Mouse (Mus musculus) neural tube, embryonic 10.5 days (tissue): Measurements from ENCODE around the gene Zmynd12.

Experiments used
- DNase-seq: peaks from one replicate; pipeline ENCODE4 v3.0.0-alpha.2; 2017; ENCODE audit warnings: low spot score; ENCODE audit errors: extremely low spot score

Gene Zmynd12

GRCm38 (mm10) chr4:119447786-119448185, 25.2 kb downstream of the Zmynd12 start:
- no peak for DNase-seq

- no peak for DNase-seq
Observed at GRCm38 (mm10) chr4:119450436-119450835, 27.8 kb downstream of the Zmynd12 start.

- DNase-seq = no peak
Observed at GRCm38 (mm10) chr4:119453128-119453527, 30.5 kb downstream of the Zmynd12 start.

- no peak for DNase-seq
Observed at GRCm38 (mm10) chr4:119453533-119453932, 30.9 kb downstream of the Zmynd12 start.

- no peak for DNase-seq
Observed at GRCm38 (mm10) chr4:119460296-119460695, 37.7 kb downstream of the Zmynd12 start.

GRCm38 (mm10) chr4:119460728-119461141, 38.1 kb downstream of the Zmynd12 start:
- no peak for DNase-seq

- DNase-seq = no peak
Observed at GRCm38 (mm10) chr4:119462457-119462856, 39.8 kb downstream of the Zmynd12 start.

GRCm38 (mm10) chr4:119462858-119463755, 40.5 kb downstream of the Zmynd12 start:
- DNase-seq = no peak

- no peak for DNase-seq
Observed at GRCm38 (mm10) chr4:119463756-119464419, 41.3 kb downstream of the Zmynd12 start.

- DNase-seq = no peak
Observed at GRCm38 (mm10) chr4:119465841-119466240, 43.2 kb downstream of the Zmynd12 start.

GRCm38 (mm10) chr4:119467720-119468380, 45.2 kb downstream of the Zmynd12 start:
- DNase-seq = no peak

- no peak for DNase-seq
Observed at GRCm38 (mm10) chr4:119472545-119472944, 49.9 kb downstream of the Zmynd12 start.

GRCm38 (mm10) chr4:119473150-119473549, 50.5 kb downstream of the Zmynd12 start:
- DNase-seq = no peak

GRCm38 (mm10) chr4:119483051-119483450, 60.4 kb downstream of the Zmynd12 start:
- no peak for DNase-seq

GRCm38 (mm10) chr4:119484882-119485281, 62.3 kb downstream of the Zmynd12 start:
- no peak for DNase-seq

GRCm38 (mm10) chr4:119489666-119490065, 67.1 kb downstream of the Zmynd12 start:
- no peak for DNase-seq

- DNase-seq = peak; percentile 26
Observed at GRCm38 (mm10) chr4:119490806-119491205, 68.2 kb downstream of the Zmynd12 start.

- DNase-seq = peak; percentile 79
Observed at GRCm38 (mm10) chr4:119492291-119492932, 69.8 kb downstream of the Zmynd12 start, which contains the start of gene Rimkla. Rimkla (minus strand) TSS chr4:119492628.

GRCm38 (mm10) chr4:119492933-119493327, 70.3 kb downstream of the Zmynd12 start:
- DNase-seq = no peak

GRCm38 (mm10) chr4:119498319-119498848, 75.8 kb downstream of the Zmynd12 start:
- DNase-seq = no peak

- no peak for DNase-seq
Observed at GRCm38 (mm10) chr4:119511591-119511990, 89.0 kb downstream of the Zmynd12 start.
